Mouse (Mus musculus): ENCODE results near the gene 4930447C04Rik.

4930447C04Rik gene

DNA sequence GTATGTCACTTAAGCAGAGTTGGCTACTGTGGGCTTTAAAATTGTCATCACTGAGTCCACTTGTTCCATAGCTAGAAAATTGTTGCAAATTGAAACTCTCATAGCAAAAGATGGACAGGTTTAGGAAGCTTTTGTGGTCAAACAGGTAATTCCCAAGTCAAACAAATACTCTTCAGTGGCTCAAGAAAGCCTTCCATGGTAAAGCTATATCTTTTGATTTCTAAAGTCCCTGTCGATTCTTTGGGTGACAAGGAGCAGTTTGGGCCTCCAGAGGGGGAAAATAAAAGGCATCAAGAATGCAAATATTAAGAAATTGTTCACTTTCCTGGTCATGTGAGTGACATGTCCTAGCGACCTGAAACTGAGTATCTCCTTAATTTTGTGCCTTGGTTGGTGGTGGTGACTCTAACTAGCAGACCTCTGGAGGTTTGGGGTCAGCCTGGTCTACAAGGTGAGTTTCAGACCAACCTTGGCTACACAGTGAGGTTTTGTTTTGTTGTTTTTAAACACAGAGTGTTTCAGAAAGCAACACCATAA is 3.1 kb upstream of the 4930447C04Rik start:
- DNase-seq (ENCODE audit: low read depth in 2 of 2, low spot score in 2 of 2) = no peak

DNA sequence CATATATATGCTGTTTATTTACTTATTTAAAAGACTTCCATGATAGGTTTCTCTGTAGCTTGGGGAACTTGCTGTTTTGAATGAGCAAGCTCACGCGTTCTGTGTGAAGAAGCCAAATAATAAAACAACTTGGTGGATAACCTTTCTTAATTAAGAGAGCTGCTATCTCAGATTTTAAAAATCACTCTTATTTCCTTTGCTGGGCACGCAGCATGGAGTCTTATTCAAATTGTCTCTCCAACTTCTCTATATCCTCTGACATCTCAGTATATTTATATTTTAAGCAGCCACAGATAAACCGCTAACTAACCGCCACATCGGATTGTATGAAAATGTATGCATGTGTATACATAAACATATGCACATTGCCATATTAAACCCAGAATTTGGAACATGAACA is 1.6 kb upstream of the 4930447C04Rik start:
- DNase-seq (ENCODE audit: low read depth in 2 of 2, low spot score in 2 of 2) = no peak

DNA sequence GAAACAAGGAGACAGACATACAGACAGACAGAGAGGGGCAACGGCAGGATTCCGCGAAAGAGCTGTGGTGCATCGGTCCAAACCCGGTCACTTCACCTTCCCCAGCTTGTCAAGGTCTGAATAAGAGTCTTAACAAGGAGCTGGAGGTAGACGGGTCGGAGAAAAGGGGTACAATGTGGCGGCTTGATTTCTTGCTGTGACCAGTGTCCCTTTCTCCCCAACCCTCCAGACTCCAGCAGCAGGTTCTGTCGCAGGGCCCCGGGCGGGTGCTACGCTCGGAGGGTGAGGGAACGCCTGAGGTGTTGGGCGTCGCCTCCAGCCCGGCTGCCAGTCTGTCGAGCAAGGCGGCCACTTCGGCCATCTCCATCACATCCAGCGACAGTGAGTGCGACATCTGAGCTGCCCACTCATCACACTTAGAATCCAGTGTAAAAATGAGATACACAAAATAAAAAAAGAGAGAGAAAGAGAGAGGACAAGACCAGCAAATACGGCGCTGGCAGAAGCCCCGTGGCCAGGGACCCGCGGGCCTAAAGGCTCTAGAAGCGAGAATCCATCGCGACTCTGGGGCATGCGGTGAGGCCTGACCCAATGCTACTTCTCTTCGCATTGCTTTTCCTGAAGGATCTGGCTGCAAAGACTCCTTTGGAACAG is 951 bp upstream of the 4930447C04Rik start:
- DNase-seq (ENCODE audit: low read depth in 2 of 2, low spot score in 2 of 2) = no peak

DNA sequence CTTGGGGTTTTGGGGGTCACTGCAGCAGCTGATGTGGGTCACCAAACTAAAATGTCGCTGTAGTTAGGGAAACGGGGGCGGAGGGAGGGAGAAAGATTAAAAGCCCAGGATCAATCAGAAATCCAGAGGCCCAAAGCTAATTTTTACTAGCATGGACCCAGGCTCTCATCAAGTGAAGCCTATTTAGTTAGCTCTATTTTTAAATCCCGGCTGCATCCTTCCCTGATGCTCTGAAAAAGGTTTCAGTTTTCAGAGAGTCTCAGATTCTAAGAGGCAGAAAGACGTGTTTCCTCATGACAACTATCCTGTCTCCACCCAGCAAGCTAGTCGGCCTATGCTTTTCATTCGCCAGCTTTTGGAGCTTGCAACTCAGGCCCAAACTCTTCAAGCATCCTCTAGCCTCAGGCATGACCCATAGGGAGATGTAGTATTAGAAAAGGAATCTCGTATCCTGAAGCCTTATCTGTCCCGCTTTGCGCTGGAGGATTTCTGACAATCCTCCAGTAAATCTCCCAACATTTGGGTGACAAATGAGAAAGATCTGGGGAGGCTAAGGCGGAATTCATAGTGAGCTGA is 336 bp upstream of the 4930447C04Rik start:
- DNase-seq (ENCODE audit: low read depth in 2 of 2, low spot score in 2 of 2) = no peak

DNA sequence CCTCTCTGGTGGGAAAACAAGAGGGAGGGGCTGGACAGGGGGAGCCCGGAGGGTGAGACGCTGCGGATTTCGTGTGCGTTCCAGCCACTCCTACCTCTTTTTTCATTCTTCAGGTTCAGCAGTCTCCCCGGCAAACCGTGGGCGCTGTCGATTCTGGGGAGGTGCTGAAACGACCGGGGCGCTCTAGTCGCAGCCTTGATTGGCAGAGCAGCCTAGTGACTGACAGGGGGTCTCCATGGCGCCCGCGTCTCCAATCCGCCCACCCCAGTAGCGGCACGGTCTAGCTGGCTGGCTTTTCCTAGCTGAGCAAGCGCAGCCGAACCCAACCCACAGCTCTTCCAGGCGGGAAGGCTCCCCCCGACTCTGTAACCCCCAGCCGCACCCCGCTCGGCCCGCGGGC is 958 bp downstream of the 4930447C04Rik start, which contains the start of gene Six6:
TSS of gene Six6 (plus strand) at position 277 of the 400 bp plus-strand sequence.
- DNase-seq (ENCODE audit: low read depth in 2 of 2, low spot score in 2 of 2) = no peak

DNA sequence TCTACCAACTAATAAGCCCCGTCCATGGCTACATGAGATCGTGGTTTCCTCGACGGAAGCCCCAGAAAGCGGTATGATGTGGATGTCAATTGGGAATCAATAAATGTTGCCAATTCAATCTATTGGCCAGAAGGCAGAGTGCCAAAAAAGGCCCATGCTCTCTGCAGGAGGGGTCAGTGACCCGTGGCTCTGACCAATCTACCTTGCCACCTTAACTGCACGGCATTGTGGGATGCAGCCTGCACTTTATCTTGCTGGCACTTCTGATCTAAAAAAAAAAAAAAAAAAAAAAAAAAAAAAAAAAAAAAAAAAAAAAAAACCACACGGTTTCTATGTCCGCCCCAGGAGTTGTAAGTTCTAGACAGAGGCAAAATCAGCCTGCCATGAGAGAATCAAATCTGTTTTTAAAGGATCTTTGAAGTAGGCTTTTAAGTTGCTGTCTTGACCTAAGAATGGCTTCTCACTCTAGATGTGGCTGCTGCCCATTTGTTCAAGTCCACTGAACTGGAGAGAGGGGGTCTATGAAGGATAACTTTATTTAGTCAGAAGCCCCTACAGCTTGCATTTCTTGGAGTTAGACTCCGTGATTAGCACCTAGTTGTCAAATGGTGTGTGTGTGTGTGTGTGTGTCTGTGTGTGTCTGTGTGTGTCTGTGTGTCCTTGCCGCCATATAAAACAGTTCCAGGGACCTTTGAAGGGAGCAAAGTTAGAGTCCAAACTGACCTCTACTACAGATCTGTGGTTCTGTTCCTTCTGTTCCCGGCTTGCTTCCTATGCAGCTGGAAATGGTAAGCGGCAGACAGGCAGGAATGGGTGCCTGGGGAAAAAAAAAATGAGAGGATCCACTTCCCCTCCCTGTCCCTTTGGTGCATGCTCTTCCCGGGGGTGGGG is 1.7 kb downstream of the 4930447C04Rik start:
- DNase-seq (ENCODE audit: low read depth in 2 of 2, low spot score in 2 of 2) = no peak

DNA sequence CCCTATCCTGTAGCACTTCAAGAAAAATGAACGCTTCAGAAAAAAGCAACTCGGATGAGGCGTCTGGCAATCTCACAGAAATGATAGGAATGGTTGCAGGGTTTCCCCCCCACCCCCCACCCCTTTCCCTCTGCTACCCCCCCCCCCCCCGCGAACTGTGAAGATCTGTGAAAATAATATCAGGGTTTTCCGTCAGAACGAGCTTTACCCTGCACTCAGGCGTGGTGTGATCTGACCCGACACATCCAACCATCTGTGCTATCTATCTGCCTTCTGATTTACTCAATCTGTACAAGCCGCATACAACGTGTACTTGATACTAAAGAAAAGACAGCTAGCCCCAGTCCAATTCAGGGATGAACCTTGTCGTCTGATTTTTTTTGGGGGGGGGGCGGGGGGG is 2.4 kb downstream of the 4930447C04Rik start:
- no peak for DNase-seq (ENCODE audit: low read depth in 2 of 2, low spot score in 2 of 2)

DNA sequence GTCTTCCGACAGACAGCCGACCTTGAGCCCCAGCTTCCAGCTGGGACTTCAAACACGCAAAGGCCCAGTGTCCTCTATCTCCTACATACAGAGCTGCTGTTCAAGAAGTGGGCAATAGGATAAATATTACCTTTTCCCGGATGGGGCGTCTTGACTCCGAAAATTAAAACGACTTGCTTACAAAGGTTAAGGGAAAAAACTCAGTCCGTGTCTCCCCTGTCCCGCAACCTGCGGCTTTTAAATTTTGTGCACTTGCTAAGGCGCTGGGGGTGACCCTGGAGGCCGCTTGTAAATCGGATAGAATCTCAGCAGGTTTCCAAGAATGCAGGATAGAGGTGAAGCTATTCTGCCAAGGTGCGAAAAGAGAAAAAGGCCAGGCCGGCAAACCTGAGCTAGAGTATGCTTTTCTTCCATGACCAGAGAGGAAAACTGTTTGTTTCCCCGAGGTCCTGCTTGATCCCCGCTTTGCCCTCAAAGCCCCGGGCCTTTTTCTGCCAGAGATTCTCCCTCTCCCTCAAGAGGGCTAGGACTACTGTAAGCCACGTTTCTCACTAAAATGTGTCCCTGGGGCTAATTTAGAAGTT is 2.9 kb downstream of the 4930447C04Rik start:
- no peak for DNase-seq (ENCODE audit: low read depth in 2 of 2, low spot score in 2 of 2)

DNA sequence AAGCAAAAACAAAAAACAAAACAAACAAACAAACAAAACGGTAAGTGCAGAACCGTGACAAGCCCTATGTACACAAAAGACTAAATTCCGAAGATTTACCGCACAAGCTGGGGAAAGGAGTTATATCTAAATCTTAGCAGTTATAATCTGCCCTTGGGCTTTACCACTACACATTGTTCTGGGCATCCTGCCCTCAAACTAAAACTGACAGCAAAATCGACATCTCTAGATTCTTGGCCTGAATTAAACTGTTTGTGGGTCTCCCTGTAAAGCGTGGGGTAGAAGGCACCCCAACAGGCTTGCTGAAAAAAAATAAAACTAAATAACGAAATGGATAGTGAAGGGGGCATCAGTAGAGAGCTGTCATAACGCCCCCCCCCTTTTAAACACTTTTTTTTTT is 3.8 kb downstream of the 4930447C04Rik start:
- no peak for DNase-seq (ENCODE audit: low read depth in 2 of 2, low spot score in 2 of 2)

DNA sequence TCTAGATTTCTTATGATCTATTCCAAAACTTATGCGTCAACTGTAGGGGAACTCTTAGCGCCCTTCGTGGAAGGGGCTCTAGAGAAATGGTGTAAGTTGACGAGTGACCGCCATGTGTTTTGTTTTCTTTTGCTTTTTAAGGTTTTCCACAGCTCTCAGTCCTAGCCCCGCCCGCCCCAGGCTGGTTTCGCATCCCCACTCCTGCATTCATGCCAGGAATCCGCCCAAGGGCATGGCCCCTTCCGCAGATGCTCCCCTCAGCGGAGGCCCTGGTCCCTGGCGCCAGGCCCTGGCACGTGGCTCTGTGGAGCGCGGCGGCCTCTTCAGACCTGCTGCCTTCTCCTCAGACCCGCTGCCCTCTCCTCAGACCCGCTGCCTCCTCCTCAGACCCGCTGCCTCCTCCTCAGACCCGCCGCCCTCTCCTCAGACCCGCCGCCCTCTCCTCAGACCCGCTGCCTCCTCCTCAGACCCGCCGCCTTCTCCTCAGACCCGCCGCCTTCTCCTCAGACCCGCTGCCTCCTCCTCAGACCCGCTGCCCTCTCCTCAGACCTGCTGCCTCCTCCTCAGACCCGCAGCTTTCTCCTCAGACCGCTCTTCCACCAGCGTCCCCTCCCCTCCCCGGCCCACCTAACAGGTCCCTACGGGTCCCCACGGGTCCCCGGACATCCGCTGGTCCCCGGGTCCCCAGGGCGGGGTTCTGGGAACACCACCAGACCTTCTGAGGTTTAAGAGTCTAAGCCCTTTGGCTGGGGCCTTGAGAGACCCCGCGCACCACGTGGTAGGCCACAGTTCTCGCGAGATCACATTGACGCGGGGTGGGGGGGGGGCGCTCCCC is 23.2 kb downstream of the 4930447C04Rik start:
- no peak for DNase-seq (ENCODE audit: low read depth in 2 of 2, low spot score in 2 of 2)

DNA sequence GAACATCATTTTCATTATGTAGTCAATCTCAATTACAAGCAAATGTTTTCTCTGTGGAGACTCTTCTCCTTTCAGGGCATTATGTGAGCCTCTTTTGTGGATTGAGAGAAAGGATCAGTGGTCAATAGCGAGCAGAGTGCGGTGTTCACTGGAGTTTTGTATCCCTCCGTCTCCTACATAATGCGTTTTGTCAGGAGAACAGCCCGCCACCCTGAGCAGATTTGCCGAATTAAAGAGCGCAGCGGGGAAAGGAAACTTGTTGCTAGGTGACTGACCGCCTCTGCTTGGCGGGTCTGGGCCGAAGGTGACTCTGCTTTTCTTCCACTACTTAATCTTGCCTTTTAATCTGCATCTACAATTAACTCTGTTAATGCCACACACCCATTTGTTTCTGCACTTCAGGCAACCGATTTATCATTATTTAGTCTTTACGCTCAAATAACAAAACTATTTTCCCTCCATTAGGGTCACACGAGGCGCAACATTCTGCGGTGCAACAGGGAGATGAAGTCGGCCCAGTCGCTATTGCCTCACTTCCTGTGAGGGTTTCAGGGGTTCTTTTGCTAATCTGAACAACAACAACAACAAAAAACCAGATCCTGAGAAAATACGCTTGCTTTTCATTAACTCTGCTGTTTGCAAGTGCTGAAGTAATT is 86.1 kb downstream of the 4930447C04Rik start:
- no peak for DNase-seq (ENCODE audit: low read depth in 2 of 2, low spot score in 2 of 2)

DNA sequence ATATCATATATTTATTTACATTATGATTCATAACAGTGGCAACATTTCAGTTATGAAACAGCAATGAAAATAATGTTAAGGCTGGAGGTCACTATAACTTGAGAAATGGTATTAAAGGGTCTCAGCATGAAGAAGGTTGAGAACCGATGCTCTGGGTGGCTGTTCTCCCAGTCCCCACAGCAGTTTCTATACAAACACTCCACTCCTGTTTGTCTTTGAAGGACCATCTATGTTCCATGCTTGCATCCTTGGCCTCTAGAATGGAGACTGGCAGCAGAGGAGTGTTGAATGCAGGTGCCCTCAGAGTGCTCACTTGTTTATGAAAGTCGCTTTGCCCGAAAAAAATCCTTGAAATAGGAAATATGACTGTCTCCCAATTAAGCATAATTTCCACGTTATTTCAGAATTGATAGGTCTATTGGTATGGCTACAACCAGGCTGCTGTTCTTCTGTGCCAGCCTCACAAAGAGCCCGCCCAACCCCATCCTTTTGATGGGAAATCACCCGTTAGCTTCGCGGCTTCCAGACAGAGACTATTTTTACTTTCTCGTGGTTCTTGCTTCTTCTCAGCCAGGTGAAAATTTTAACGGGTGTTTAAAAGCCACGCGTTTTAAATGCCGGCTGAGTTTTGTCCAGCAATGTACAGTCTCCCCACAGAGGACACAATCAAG is 87.0 kb downstream of the 4930447C04Rik start:
- no peak for DNase-seq (ENCODE audit: low read depth in 2 of 2, low spot score in 2 of 2)

DNA sequence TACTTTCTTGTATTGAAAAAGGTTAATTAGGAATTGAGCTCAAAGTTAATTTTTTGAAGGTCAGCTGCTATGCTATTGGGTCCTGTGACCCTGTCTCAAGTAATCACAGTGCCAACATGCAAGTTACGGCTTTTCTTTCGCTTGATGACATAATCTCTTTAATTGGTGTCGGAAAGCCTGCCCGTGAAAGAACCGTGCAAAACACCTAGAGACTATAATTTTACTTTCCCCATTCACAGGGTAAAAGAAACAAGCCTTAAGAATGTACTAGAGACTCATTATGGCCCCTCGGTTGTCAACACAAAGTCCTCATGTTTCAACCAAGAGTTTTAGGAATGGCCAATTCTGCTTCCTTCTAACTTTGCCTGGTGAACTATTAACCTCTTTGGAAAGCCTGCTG is 88.3 kb downstream of the 4930447C04Rik start:
- no peak for DNase-seq (ENCODE audit: low read depth in 2 of 2, low spot score in 2 of 2)

DNA sequence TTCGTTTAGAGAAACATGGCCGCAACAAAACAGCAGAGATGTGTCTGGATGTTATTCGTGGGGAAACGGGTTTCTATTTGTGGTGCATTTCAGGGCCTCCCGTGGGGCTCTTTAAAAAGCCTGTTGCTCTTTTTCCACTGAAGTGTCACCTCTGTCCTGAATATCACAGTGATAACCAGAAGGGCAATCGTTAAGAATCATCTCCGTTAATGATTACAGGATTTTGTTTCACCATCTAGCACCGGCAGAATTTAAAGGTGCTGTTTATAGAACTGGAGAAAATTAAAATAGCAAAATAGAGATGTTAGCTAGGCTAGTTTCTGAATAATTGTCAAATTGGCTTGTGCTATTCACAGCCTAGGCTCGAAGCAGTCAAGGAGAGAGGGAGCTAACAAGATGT is 90.4 kb downstream of the 4930447C04Rik start:
- DNase-seq (ENCODE audit: low read depth in 2 of 2, low spot score in 2 of 2) = no peak

DNA sequence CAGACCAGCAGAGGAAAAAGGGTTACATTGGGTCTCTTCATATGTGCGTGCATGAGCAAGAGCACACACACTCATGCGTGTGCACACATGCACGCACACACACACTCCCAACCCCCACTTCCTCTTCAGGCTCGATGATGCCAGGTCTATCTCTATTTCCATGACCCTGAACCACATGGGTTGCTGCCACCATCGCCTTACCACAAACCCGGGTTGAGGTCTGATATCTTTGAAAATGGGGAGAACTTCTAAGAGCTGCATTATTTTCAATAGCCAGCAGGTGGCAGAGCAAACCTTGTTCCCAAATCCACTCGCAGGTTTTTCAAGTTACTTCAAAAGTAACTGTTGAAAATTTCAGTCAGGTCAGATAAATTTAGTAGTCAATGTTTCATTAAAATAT is 92.8 kb downstream of the 4930447C04Rik start:
- peak; percentile 34 to 65 for DNase-seq (ENCODE audit: low read depth in 2 of 2, low spot score in 2 of 2)

DNA sequence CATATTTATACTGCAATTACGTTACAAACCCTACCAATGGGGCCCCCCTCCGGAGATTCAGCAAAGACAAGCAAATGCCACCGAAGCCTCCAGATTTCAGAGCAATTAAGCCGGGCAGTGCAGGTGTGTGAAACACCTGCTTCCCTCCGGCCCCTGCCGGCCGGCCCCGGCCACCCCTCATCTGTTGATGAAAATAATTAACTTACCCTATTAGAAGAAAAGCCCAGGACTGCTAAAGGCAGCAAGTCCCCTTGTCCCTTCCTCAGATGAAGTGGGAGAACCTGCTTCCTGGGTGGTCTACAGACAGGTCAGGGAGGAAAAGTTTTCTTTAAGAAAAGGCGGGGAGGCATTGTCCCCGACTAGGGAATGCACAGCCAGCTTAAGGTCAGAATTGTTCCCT is 94.6 kb downstream of the 4930447C04Rik start:
- DNase-seq (ENCODE audit: low read depth in 2 of 2, low spot score in 2 of 2) = no peak

DNA sequence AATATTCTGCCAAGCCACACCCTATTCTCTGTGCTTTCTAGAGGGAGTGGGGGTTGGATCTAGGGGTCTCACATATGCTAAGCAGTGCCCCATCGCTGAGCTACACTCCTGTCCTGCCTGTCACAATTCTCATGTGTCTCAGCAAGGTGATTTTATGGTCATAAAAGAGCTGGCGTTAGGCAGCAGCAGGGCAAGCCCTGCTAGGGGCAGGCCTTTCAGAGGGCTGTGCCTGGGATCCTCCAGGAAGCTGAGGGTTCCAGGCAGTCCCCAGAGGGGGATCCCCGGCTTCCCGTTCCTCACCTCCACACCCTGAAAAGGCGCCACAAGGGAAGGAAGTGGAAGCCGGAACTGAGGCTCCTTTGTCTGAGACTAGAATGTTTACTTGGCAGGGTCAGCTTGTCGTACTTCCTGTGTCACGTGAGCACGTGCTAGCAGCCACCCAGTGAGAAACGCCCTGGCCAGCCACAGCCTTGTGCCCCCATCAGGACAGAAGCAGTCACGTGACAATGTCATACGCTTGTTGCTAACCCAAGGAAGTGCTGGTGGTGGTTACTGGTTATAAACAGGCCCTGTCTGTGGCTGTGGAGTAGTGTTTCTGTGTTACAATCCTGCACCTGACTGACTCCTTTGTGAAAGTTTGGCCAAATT is 96.5 kb downstream of the 4930447C04Rik start:
- peak; percentile 88 to 91 for DNase-seq (ENCODE audit: low read depth in 2 of 2, low spot score in 2 of 2)

DNA sequence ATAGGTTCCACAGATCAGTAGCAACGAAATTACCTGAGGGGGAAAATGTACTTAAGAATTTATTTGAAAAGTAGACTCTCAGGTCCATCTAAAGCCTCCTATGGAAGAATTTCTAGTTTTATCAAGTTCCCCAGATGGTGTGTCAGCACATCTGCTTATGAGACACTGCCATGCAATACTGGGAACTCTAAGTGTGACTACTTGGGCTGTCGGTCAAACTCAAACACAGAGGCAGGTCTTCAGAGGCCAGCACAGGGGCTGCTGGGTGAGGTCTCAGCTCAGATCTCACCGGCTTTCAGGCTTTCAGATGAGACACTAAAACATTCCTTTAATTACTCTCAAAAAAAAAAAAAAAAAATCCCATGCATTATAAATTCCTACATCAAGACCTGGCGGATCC is 97.0 kb downstream of the 4930447C04Rik start:
- no peak for DNase-seq (ENCODE audit: low read depth in 2 of 2, low spot score in 2 of 2)

DNA sequence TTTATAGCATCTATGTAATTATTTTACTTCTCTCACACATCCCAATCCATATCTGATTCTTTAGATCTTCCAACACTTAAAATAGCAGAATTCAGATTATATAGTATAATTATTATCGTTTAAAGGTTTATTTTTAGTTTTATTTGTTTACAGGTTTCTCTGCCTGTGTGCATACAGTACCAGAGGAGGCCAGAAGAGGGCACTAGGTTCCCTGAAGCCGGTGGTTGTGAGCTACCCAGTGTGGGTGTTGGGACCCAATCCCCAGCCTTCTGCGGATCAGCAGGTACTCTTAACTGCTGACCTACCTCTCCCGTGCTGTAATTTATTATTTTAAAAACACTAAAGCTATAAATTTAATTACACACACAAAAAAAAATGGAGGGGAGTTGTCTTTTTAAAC is 97.4 kb downstream of the 4930447C04Rik start:
- no peak for DNase-seq (ENCODE audit: low read depth in 2 of 2, low spot score in 2 of 2)
